Mouse (Mus musculus): Measurements from ENCODE around the gene Tbcel. TPM values are rescaled to one million over a fixed set of nuclear protein-coding genes. Genes with fewer than 3 reads are reported as not detected.

Gene Tbcel
- total RNA-seq, 2 experiments from 2014 or later: 15.3 to 17.4 TPM

DNA sequence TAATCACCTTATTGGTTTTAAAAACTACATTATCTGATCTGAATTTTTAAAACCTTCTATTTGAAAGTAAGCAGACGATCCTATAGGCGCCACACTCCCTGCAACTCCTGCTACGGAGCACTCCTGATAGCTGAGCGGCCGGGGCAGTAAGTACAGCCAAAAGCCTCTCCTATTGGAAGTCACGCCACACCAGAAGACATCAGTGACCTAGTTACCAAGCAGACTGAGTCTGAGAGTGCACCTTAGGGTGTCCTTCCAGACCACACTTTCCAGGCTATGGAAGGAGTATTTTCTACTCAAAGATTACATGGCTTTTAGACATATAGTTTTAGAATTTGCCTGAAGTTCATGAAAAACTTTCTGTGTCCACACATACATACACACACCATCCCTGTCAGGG is 47.9 kb downstream of the Tbcel start:
- intact Hi-C loops (cut with DNase I): no loop called here

GRCm38 (mm10) chr9:42458741-42459515 is 48.7 kb downstream of the Tbcel start:
- DNase-seq: no peak
- intact Hi-C loops (cut with DNase I): no loop called here
- no peak overlapping the region for H3K27ac ChIP-seq
- TF ChIP-seq CTCF (IDR thresholded peaks at IDR 0.05): no peak
- no peak overlapping the region for H3K4me3 ChIP-seq

More for the DNA sequence above, 47.9 kb downstream of the Tbcel start:
- DNase-seq: no peak
- no peak for TF ChIP-seq CTCF (IDR thresholded peaks at IDR 0.05)
- Histone ChIP-seq H3K27ac (no peak overlapping the region), H3K4me3 (no peak overlapping the region)

- no peak overlapping the region for H3K27ac ChIP-seq
- no peak overlapping the region for H3K4me3 ChIP-seq
- intact Hi-C loops (cut with DNase I): no loop called here
- DNase-seq: no peak
- TF ChIP-seq CTCF (IDR thresholded peaks at IDR 0.05): no peak
Observed at GRCm38 (mm10) chr9:42457501-42457900, 50.1 kb downstream of the Tbcel start.

DNA sequence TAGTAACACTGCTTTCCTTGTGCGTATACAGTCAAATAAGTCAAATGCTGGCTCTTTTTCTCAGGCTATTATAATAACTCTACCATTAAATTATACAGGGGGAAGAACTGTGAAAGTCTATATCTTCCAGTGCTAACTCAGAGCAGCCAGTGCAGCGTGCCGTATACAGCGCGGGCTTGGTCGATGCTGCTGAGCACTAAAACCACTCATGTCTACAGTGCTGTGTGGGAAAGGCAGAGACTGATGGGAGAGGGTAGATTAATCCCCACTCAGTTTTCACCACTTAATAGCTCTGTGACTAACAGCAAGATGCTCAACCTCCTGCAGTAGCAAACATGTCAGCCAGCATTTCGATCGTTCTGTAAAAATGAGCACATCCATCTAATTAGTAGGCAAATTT is 53.2 kb downstream of the Tbcel start:
- Histone ChIP-seq H3K4me3 (no peak overlapping the region), H3K27ac (no peak overlapping the region)
- intact Hi-C loops (cut with DNase I): no loop called here
- DNase-seq: no peak
- TF ChIP-seq CTCF (IDR thresholded peaks at IDR 0.05): no peak

DNA sequence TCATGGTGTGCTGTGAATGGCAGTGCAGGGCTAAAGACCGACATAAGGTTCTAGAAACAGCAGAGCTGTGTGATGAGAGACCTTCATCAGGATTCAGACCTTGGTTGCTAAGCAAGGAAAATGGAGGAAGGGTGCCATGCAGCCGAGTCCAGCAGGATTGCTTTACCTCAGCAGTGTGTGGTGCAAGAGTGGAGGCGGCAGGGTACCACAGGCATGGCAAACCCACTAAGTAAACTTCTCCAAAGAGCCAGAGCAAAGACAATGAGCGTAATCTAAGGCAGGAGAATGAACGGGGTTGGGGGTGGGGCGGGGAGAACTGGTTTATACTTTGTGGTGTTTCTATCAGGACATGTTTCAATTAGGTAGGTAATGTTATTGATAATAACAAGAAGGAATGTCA is 58.6 kb downstream of the Tbcel start:
- Histone ChIP-seq H3K27ac (no peak overlapping the region), H3K4me3 (no peak overlapping the region)
- TF ChIP-seq CTCF (IDR thresholded peaks at IDR 0.05): no peak
- intact Hi-C loops (cut with DNase I): no loop called here
- DNase-seq: no peak

DNA sequence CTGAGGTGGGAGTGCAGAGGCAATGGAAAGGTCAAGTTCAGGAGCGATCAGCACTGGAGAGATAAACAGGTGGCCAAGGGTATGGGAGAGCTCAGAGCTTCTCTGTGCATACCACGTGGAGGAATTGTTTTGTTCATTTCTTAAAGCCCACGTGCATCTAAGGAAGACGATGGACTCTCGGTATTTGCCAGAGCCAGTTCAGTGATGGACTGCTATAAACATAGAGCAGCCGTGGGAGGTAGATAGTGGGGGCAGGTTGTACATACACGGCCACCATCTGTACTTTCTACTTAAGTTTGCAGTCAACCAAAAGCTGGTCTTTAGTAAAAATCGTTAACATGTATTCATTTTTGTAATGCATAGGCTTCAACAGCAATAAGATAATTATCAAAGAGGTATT is 65.5 kb downstream of the Tbcel start:
- DNase-seq: no peak
- intact Hi-C loops (cut with DNase I): no loop called here
- no peak overlapping the region for H3K4me3 ChIP-seq
- TF ChIP-seq CTCF (IDR thresholded peaks at IDR 0.05): no peak
- H3K27ac ChIP-seq: no peak overlapping the region

GRCm38 (mm10) chr9:42441234-42441633 is 66.4 kb downstream of the Tbcel start:
- no peak for DNase-seq
- TF ChIP-seq CTCF (IDR thresholded peaks at IDR 0.05): no peak
- no peak overlapping the region for H3K27ac ChIP-seq
- intact Hi-C loops (cut with DNase I): no loop called here
- H3K4me3 ChIP-seq: no peak overlapping the region

DNA sequence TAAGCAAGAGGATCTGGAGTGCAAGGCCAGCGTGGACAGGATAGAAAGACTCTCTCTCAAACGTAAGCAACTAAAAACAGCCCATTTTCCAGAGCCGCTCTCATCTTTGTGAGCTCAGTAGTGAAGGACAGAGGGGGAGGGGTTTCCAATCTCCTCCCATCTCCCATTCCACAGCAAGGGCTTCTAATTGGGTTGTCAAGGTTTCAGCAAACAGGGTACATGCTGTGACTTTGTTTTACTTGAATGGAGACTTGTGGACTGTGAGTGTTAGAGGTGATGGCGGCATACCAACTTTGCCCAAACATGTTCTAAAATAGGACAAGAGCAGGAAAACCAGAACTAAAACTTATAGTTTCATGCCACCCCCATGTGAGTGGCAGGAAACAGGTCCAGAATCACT is 68.2 kb downstream of the Tbcel start:
- no peak for TF ChIP-seq CTCF (IDR thresholded peaks at IDR 0.05)
- H3K4me3 ChIP-seq: no peak overlapping the region
- intact Hi-C loops (cut with DNase I): no loop called here
- no peak for DNase-seq
- H3K27ac ChIP-seq: no peak overlapping the region

DNA sequence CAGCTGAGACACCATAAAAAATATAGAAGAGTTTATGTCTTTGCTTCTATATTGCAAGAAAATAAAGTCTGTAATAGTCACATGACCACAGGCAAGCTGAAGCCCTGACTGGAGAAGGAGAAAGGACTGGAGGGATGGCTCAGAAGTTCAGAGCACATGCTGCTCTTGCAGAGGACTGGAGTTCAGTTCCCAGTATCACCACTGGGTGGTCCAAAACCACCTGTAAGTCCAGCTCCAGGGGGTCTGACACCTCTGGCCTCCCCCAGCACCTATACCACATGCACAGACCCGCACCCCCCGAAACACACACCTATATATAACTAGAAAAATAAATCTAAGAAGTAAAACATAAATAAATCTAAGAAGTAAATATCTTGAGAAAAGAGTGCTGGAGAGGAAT is 75.5 kb downstream of the Tbcel start:
- H3K27ac ChIP-seq: no peak overlapping the region
- intact Hi-C loops (cut with DNase I): no loop called here
- H3K4me3 ChIP-seq: no peak overlapping the region
- TF ChIP-seq CTCF (IDR thresholded peaks at IDR 0.05): peak; percentile 28; the same call in 1 of the 2 replicates
- DNase-seq: no peak

- intact Hi-C loops (cut with DNase I): no loop called here
Observed at GRCm38 (mm10) chr9:42431606-42432005, 76.0 kb downstream of the Tbcel start.

GRCm38 (mm10) chr9:42428060-42428924 is 79.3 kb downstream of the Tbcel start:
- Histone ChIP-seq H3K4me3 (peak overlapping the region; percentile 5; the same call in 1 of the 2 replicates), H3K27ac (peak overlapping the region; percentile 46; the same call in 1 of the 2 replicates)
- TF ChIP-seq CTCF (IDR thresholded peaks at IDR 0.05): no peak
- intact Hi-C loops (cut with DNase I): no loop called here
- no peak for DNase-seq

More at GRCm38 (mm10) chr9:42431606-42432005, 76.0 kb downstream of the Tbcel start:
- Histone ChIP-seq H3K27ac (no peak overlapping the region), H3K4me3 (no peak overlapping the region)
- no peak for DNase-seq
- TF ChIP-seq CTCF (IDR thresholded peaks at IDR 0.05): no peak

GRCm38 (mm10) chr9:42426661-42427358 is 80.8 kb downstream of the Tbcel start:
- no peak for DNase-seq
- Histone ChIP-seq H3K27ac (no peak overlapping the region), H3K4me3 (no peak overlapping the region)
- intact Hi-C loops (cut with DNase I): no loop called here
- TF ChIP-seq CTCF (IDR thresholded peaks at IDR 0.05): no peak

GRCm38 (mm10) chr9:42423649-42424048 is 84.0 kb downstream of the Tbcel start:
- no peak for DNase-seq
- no peak overlapping the region for H3K27ac ChIP-seq
- intact Hi-C loops (cut with DNase I): no loop called here
- no peak for TF ChIP-seq CTCF (IDR thresholded peaks at IDR 0.05)
- no peak overlapping the region for H3K4me3 ChIP-seq
